Mouse (Mus musculus) bone marrow, adult 2 months (tissue): ENCODE measurements around the gene Scgb1b10. TPM values are rescaled to one million over a fixed set of nuclear protein-coding genes. Genes with fewer than 3 reads are reported as not detected.
"Not testable (repeated sequence)": the region's sequence is repeated elsewhere in the genome, so short reads cannot be mapped to it uniquely, and the experiment has no call there.

ENCODE experiments used
- H3K27ac ChIP-seq: fragments of 200-500 bp; 2 replicates; pipeline ENCODE4 v1.5.1; 2012; ENCODE audit warnings: low read depth, mild to moderate bottlenecking, control low read depth, inconsistent platforms, low read length; ENCODE audit not compliant: control insufficient read depth, poor library complexity, insufficient read depth
- H3K4me1 ChIP-seq: fragments of 200-500 bp; 2 replicates; pipeline ENCODE4 v1.6.1; 2011; ENCODE audit warnings: low read length; ENCODE audit not compliant: control insufficient read depth, insufficient read depth
- H3K4me3 ChIP-seq: fragments of 200-500 bp; replicated peaks from 2 replicates; pipeline ENCODE3; 2011; ENCODE audit warnings: mild to moderate bottlenecking, low read depth, low read length, control low read depth; ENCODE audit not compliant: control insufficient read depth
- polyA plus RNA-seq: library from polyadenylated mRNA; stranded (reverse); fragments of >200 nt; gene quantifications from 2 replicates; pipeline ENCODE4 v1.2.4, GENCODE M21; 2011; ENCODE audit warnings: low replicate concordance; ENCODE audit not compliant: missing spikeins, insufficient read depth, insufficient read length

The Scgb1b10 gene
- not detected in 2 replicates for polyA plus RNA-seq

GRCm38 (mm10) chr7:32100553-32100952 lies at the start of gene Scgb1b10:
Gene Scgb1b10 (plus strand): TSS chr7:32100853.
- H3K27ac ChIP-seq, H3K4me3 ChIP-seq, H3K4me1 ChIP-seq: not testable (repeated sequence)

Other genes starting within 250 kb of the Scgb1b10 start
- not detected in 2 replicates for gene Scgb2b11, start 110.3 kb downstream of the Scgb1b10 start, polyA plus RNA-seq
- gene Scgb1b11, start 122.0 kb downstream of the Scgb1b10 start, polyA plus RNA-seq: not detected in 2 replicates
- gene Scgb2b12, start 226.4 kb downstream of the Scgb1b10 start, polyA plus RNA-seq: not detected in 2 replicates
- not detected in 2 replicates for gene Scgb1b12, start 233.3 kb downstream of the Scgb1b10 start, polyA plus RNA-seq